Mouse (Mus musculus) megakaryocyte, embryonic 14.5 days (primary cell): ENCODE measurements around the gene Col8a1. TPM values are rescaled to one million over a fixed set of nuclear protein-coding genes. Genes with fewer than 3 reads are reported as not detected.

ENCODE experiments used
- H3K27me3 ChIP-seq: replicated peaks from 2 replicates; pipeline ENCODE3; 2012; ENCODE audit warnings: inconsistent platforms
- H3K36me3 ChIP-seq: replicated peaks from 2 replicates; pipeline ENCODE3; 2012; ENCODE audit warnings: low read length, inconsistent platforms, mixed read lengths
- H3K4me1 ChIP-seq: 2 replicates; pipeline ENCODE4 v1.6.1; 2012; ENCODE audit warnings: inconsistent platforms
- H3K4me3 ChIP-seq: replicated peaks from 2 replicates; pipeline ENCODE3; 2012; ENCODE audit warnings: moderate library complexity, mild to moderate bottlenecking, inconsistent platforms
- H3K9me3 ChIP-seq: 2 replicates; pipeline ENCODE4 v1.6.1; 2012; ENCODE audit warnings: inconsistent platforms
- FLI1 ChIP-seq: IDR thresholded peaks from 2 replicates; pipeline ENCODE4 v1.6.1; 2012; ENCODE audit warnings: low read length, inconsistent platforms, mixed read lengths
- GATA1 ChIP-seq: IDR thresholded peaks from 3 replicates; pipeline ENCODE4 v1.6.1; 2012; ENCODE audit warnings: mixed read lengths, low read length, inconsistent platforms, borderline replicate concordance
- polyA plus RNA-seq: library from polyadenylated mRNA; stranded (reverse); fragments of >175 nt; gene quantifications from 2 replicates; pipeline ENCODE4 v1.2.3, GENCODE M21; 2012; ENCODE audit warnings: low replicate concordance; ENCODE audit not compliant: insufficient read depth

The Col8a1 gene
- polyA plus RNA-seq, result not detected in 2 replicates

GRCm38 (mm10) chr16:57754526-57755125 lies at the start of gene Col8a1:
Col8a1 (minus strand) TSS chr16:57754737.
- Histone ChIP-seq H3K27me3 (peaks cover 19% of the 10 kb centered on the region), H3K36me3 (no peaks in the 10 kb centered on the region), H3K4me1 (peaks cover 3% of the 10 kb centered on the region; the same call in 1 of the 2 replicates), H3K4me3 (peak within 1 kb of the TSS; percentile 6), H3K9me3 (no peaks in the 10 kb centered on the region)
- TF ChIP-seq FLI1, result no peak
- TF ChIP-seq GATA1, result no peak

DNA sequence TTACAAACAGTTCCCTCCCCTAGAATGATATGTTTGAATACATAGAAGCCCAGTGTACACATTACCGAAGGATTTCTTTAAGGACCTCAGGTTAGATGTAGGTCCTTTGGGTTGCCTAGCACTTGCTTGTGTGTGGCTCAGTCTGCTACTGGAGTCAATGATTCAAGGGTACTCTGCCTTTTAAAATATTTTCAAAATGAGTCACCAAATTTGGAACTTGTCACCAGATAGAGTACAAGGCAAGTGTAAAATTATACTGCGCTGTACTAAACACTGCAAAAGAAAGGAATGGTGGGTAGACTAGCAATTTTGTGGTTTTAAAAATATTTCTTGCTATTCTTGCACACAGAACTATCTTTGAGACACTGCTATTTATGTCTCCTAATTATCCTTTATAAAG lies 47.3 kb upstream of the Col8a1 start:
- no peaks in the 10 kb centered on the region for H3K9me3 ChIP-seq
- no peaks in the 10 kb centered on the region for H3K27me3 ChIP-seq
- H3K36me3 ChIP-seq, result no peaks in the 10 kb centered on the region
- no peak overlapping the region for H3K4me3 ChIP-seq
- H3K4me1 ChIP-seq, result no peaks in the 10 kb centered on the region
- TF ChIP-seq FLI1, result no peak
- no peak for TF ChIP-seq GATA1

DNA sequence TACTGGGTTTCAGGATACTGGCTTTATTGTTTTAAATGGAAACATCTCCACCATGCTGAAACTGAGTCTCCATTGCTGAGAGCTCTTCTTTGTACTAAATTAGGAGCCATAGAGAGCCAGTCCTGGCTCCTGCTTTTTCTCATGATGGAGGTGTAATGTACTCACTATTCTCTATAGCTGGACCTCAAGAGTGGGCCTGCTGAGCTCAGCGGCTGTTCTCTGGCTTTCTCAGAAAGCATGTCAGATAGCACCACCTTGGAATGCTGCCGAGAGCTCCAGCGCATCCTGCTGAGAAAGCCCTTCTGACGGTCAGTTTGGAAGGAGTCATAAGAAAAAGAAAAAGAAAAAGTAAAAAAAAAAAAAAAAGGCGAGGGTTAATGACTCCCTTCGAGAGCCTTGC lies 41.8 kb upstream of the Col8a1 start:
- no peaks in the 10 kb centered on the region for H3K9me3 ChIP-seq
- H3K4me1 ChIP-seq, result no peaks in the 10 kb centered on the region
- no peak overlapping the region for H3K4me3 ChIP-seq
- TF ChIP-seq FLI1 (no peak), GATA1 (no peak)
- H3K27me3 ChIP-seq, result no peaks in the 10 kb centered on the region
- H3K36me3 ChIP-seq, result no peaks in the 10 kb centered on the region

DNA sequence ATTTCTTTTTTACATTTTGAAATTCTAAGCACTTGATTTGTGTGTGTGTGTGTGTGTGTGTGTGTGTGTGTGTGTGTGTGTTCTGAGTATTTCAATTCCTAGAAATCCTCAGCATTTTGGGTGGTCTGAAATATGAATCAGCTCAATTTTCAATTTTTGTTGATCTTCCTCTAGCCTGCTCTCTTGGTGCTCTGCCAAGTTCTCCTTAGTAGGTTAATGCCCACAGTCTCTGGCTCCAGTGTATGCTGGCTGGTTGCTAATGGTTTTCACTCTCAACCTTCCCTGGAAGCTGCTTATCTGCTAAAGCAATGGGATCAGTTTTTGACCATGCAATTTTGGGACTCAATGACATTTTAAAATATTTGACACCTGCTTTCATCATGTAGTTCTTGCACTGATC lies 24.5 kb upstream of the Col8a1 start:
- Histone ChIP-seq H3K4me1 (no peaks in the 10 kb centered on the region), H3K27me3 (no peaks in the 10 kb centered on the region), H3K4me3 (no peak overlapping the region), H3K36me3 (no peaks in the 10 kb centered on the region), H3K9me3 (no peaks in the 10 kb centered on the region)
- TF ChIP-seq GATA1 (no peak), FLI1 (no peak)

- TF ChIP-seq GATA1, result no peak
- no peak for TF ChIP-seq FLI1
- no peaks in the 10 kb centered on the region for H3K27me3 ChIP-seq
- H3K4me3 ChIP-seq, result no peak overlapping the region
- no peaks in the 10 kb centered on the region for H3K9me3 ChIP-seq
- H3K4me1 ChIP-seq, result no peaks in the 10 kb centered on the region
- no peaks in the 10 kb centered on the region for H3K36me3 ChIP-seq
Observed at GRCm38 (mm10) chr16:57765615-57766014, 11.1 kb upstream of the Col8a1 start.

- no peak overlapping the region for H3K4me3 ChIP-seq
- TF ChIP-seq FLI1, result no peak
- TF ChIP-seq GATA1, result no peak
- H3K27me3 ChIP-seq, result peaks cover 8% of the 10 kb centered on the region
- H3K4me1 ChIP-seq, result peaks cover 3% of the 10 kb centered on the region; the same call in 1 of the 2 replicates
- no peaks in the 10 kb centered on the region for H3K9me3 ChIP-seq
- H3K36me3 ChIP-seq, result no peaks in the 10 kb centered on the region
Observed at GRCm38 (mm10) chr16:57759862-57760261, 5.3 kb upstream of the Col8a1 start.

- no peak for TF ChIP-seq GATA1
- TF ChIP-seq FLI1, result no peak
- peaks cover 19% of the 10 kb centered on the region for H3K27me3 ChIP-seq
- H3K36me3 ChIP-seq, result no peaks in the 10 kb centered on the region
- no peak overlapping the region for H3K4me3 ChIP-seq
- no peaks in the 10 kb centered on the region for H3K9me3 ChIP-seq
- H3K4me1 ChIP-seq, result peaks cover 3% of the 10 kb centered on the region; the same call in 1 of the 2 replicates
Observed at GRCm38 (mm10) chr16:57755708-57756107, 1.2 kb upstream of the Col8a1 start.

DNA sequence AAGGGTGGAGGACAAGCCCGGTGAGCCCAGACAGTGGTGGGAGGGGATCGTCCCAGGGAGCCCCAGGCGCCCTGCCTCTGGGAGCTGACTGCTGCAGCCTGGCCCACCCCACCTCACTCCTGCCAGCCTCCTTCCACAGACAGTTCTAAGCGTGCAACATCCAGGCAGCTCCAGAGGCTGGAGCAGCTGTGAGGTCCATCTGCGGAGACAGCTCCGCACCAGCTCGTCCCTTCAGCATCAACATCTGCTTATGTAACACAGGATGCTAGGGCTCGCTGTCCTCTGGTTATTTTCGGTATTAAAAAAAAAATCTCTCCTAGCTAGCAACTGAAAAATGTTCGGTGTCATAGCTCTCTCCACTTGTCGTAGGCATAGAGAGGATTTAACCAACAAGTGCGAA lies 704 bp upstream of the Col8a1 start:
- no peak for TF ChIP-seq GATA1
- TF ChIP-seq FLI1, result no peak
- H3K27me3 ChIP-seq, result peaks cover 19% of the 10 kb centered on the region
- H3K4me1 ChIP-seq, result peaks cover 3% of the 10 kb centered on the region; the same call in 1 of the 2 replicates
- no peaks in the 10 kb centered on the region for H3K36me3 ChIP-seq
- H3K4me3 ChIP-seq, result peak overlapping the region; percentile 6
- no peaks in the 10 kb centered on the region for H3K9me3 ChIP-seq

DNA sequence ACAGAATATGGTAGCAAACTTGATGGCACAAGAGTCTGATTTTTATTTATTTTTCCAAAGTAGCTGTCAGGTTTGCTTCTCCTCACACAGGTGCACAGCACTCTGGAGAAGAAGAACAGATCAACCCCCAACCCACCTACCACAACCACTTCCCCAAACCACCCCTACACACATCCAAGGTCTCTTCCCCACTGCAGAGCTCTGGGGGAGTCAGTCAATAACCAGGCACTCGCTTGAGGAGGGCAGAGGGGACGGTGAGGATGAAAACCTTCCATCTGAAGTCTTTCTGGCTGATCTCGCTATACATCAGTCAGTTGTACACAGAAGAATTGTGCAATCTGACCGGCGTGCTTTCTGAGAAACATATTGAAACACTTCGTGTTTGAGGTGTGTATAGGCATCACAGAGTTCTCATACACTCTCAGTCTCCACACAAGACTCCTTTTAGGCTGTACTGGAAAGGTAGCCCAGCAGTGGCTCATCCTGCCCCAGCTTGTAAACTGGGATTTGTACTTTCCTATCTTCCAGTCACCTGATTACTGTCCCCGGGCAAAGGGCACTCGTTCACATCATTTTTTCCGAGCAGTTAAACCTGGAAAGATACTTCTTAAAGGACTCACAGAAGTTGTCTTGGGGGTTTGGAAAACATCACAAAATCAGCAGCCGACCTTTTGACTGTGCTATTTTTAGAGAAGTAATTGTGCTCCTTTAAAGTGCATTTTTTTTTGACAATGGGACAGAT lies 827 bp downstream of the Col8a1 start:
- no peak overlapping the region for H3K4me3 ChIP-seq
- peaks cover 3% of the 10 kb centered on the region; the same call in 1 of the 2 replicates for H3K4me1 ChIP-seq
- H3K36me3 ChIP-seq, result no peaks in the 10 kb centered on the region
- TF ChIP-seq FLI1 (no peak), GATA1 (no peak)
- H3K9me3 ChIP-seq, result no peaks in the 10 kb centered on the region
- peaks cover 19% of the 10 kb centered on the region for H3K27me3 ChIP-seq

- Histone ChIP-seq H3K4me1 (peaks cover 3% of the 10 kb centered on the region; the same call in 1 of the 2 replicates), H3K36me3 (no peaks in the 10 kb centered on the region), H3K27me3 (peaks cover 17% of the 10 kb centered on the region), H3K9me3 (no peaks in the 10 kb centered on the region), H3K4me3 (no peak overlapping the region)
- TF ChIP-seq FLI1 (no peak), GATA1 (no peak)
Observed at GRCm38 (mm10) chr16:57750549-57750948, 4.0 kb downstream of the Col8a1 start.
